In genomic region chr15:10701571-10701970, GRCm38 (mm10) we compare ENCODE assay signal across 25 mouse cellular contexts. TPM values are rescaled to one million over a fixed set of nuclear protein-coding genes. Genes with fewer than 3 reads are reported as not detected.
DNase-seq lines count a peak whose midpoint lies in the region; ATAC-seq and TF ChIP-seq lines count a peak whose summit lies in the region.
"Had no signal": no experiment of that assay in that cellular context is flagged by ENCODE, and none has a peak within 500 bp of the region (broad histone marks: within the 10 kb centered on the region; RNA-seq: fewer than 3 reads in every experiment).

No protein-coding gene starts in this region.

- no peak for TF ChIP-seq CTCF in lung, embryonic 14.5 days (IDR thresholded peaks at IDR 0.05; ENCODE audit: low read depth)
- no peak for TF ChIP-seq CTCF in stomach, postnatal 0 days (IDR thresholded peaks at IDR 0.05; ENCODE audit: low read depth)

- no peaks in the 10 kb centered on the region for H3K36me3 ChIP-seq in lung, embryonic 14.5 days (ENCODE audit: insufficient read depth)
- H3K36me3 ChIP-seq in stomach, embryonic 14.5 days (ENCODE audit: control insufficient read depth, insufficient read depth, low read length): no peaks in the 10 kb centered on the region
- no peaks in the 10 kb centered on the region for H3K36me3 ChIP-seq in stomach, postnatal 0 days (ENCODE audit: control insufficient read depth, insufficient read depth, low read length)
- H3K36me3 ChIP-seq in embryonic facial prominence, embryonic 14.5 days (ENCODE audit: control insufficient read depth, insufficient read depth, low read length): peaks cover 12% of the 10 kb centered on the region; the same call in 1 of the 2 replicates
- no peaks in the 10 kb centered on the region for H3K36me3 ChIP-seq in stomach, embryonic 15.5 days
- no peaks in the 10 kb centered on the region for H3K36me3 ChIP-seq in forebrain, embryonic 14.5 days (ENCODE audit: control insufficient read depth, insufficient read depth, low read length)
- H3K36me3 ChIP-seq: heart, embryonic 10.5 days had no signal

- H3K27me3 ChIP-seq in lung, embryonic 14.5 days (ENCODE audit: insufficient read depth, low read length): no peaks in the 10 kb centered on the region
- no peaks in the 10 kb centered on the region for H3K27me3 ChIP-seq in stomach, embryonic 14.5 days (ENCODE audit: control insufficient read depth, insufficient read depth, low read length)
- H3K27me3 ChIP-seq in stomach, postnatal 0 days (ENCODE audit: control insufficient read depth, insufficient read depth, low read length): no peaks in the 10 kb centered on the region
- H3K27me3 ChIP-seq in embryonic facial prominence, embryonic 14.5 days (replicated peaks; ENCODE audit: control insufficient read depth, insufficient read depth, low read length): no peaks in the 10 kb centered on the region
- no peaks in the 10 kb centered on the region for H3K27me3 ChIP-seq in stomach, embryonic 15.5 days (replicated peaks)
- H3K27me3 ChIP-seq in forebrain, embryonic 14.5 days (replicated peaks; ENCODE audit: control insufficient read depth, insufficient read depth, low read length): no peaks in the 10 kb centered on the region

- H3K9ac ChIP-seq in lung, embryonic 14.5 days: no peak overlapping the region
- no peak overlapping the region for H3K9ac ChIP-seq in stomach, embryonic 14.5 days (replicated peaks; ENCODE audit: low read depth, low read length)
- H3K9ac ChIP-seq in stomach, postnatal 0 days (ENCODE audit: low read length): no peak overlapping the region
- no peak overlapping the region for H3K9ac ChIP-seq in embryonic facial prominence, embryonic 14.5 days (ENCODE audit: low read depth, low read length)
- H3K9ac ChIP-seq in stomach, embryonic 15.5 days: no peak overlapping the region
- no peak overlapping the region for H3K9ac ChIP-seq in forebrain, embryonic 14.5 days (ENCODE audit: low read length)
- H3K9ac ChIP-seq: hindbrain, embryonic 14.5 days had no signal

- WGBS in lung, embryonic 14.5 days: 35% methylated on average over 5 of the region's 5 CpGs
- 36% methylated on average over 5 of the region's 5 CpGs for WGBS in stomach, embryonic 14.5 days
- WGBS in stomach, postnatal 0 days: 42% methylated on average over 5 of the region's 5 CpGs
- 41% methylated on average over 5 of the region's 5 CpGs for WGBS in embryonic facial prominence, embryonic 14.5 days
- WGBS in stomach, embryonic 15.5 days: 45% methylated on average over 5 of the region's 5 CpGs
- 88% methylated on average over 5 of the region's 5 CpGs for WGBS in forebrain, embryonic 14.5 days

- H3K4me2 ChIP-seq in lung, embryonic 14.5 days: no peak overlapping the region
- no peak overlapping the region for H3K4me2 ChIP-seq in stomach, embryonic 14.5 days (replicated peaks; ENCODE audit: low read depth, low read length)
- H3K4me2 ChIP-seq in stomach, postnatal 0 days (replicated peaks; ENCODE audit: low read depth): no peak overlapping the region
- H3K4me2 ChIP-seq in embryonic facial prominence, embryonic 14.5 days (ENCODE audit: low read depth, low read length): no peak overlapping the region
- no peak overlapping the region for H3K4me2 ChIP-seq in stomach, embryonic 15.5 days
- H3K4me2 ChIP-seq in forebrain, embryonic 14.5 days (ENCODE audit: low read length): no peak overlapping the region
- H3K4me2 ChIP-seq: hindbrain, embryonic 14.5 days had no signal

- peaks cover 17% of the 10 kb centered on the region for H3K4me1 ChIP-seq in lung, embryonic 14.5 days (ENCODE audit: insufficient read depth)
- H3K4me1 ChIP-seq in stomach, embryonic 14.5 days (ENCODE audit: control insufficient read depth, insufficient read depth, low read length): peaks cover 9% of the 10 kb centered on the region
- H3K4me1 ChIP-seq in stomach, postnatal 0 days (replicated peaks; ENCODE audit: control insufficient read depth, insufficient read depth): no peaks in the 10 kb centered on the region; the same call in 1 of the 2 replicates
- peaks cover 26% of the 10 kb centered on the region for H3K4me1 ChIP-seq in embryonic facial prominence, embryonic 14.5 days (ENCODE audit: control insufficient read depth, insufficient read depth, low read length)
- H3K4me1 ChIP-seq in stomach, embryonic 15.5 days: peaks cover 2% of the 10 kb centered on the region; the same call in 1 of the 2 replicates
- H3K4me1 ChIP-seq in forebrain, embryonic 14.5 days (ENCODE audit: control insufficient read depth, insufficient read depth, low read length): no peaks in the 10 kb centered on the region

- peak; percentile 26; the same call in 1 of the 2 replicates for ATAC-seq in lung, embryonic 14.5 days (ENCODE audit: insufficient read depth)
- ATAC-seq in stomach, embryonic 14.5 days (ENCODE audit: insufficient number of reproducible peaks, insufficient read depth, low FRiP score, low read depth): no peak
- no peak for ATAC-seq in stomach, postnatal 0 days (ENCODE audit: low FRiP score, low TSS enrichment)
- 0 out of 2 replicates have a peak, but pooled peaks have one; percentile 9 for ATAC-seq in embryonic facial prominence, embryonic 14.5 days (ENCODE audit: low read depth)
- no peak for ATAC-seq in stomach, embryonic 15.5 days (ENCODE audit: insufficient read depth, low FRiP score, low read depth)
- ATAC-seq in forebrain, embryonic 14.5 days: no peak
- ATAC-seq: CD4-positive, CD25-positive, alpha-beta regulatory T cell, adult 4 months; forebrain, embryonic 16.5 days; hindbrain, postnatal 0 days; inflammation-experienced regulatory T-cells, adult 6 months had no signal

- H3K4me3 ChIP-seq in lung, embryonic 14.5 days (ENCODE audit: low read depth, low read length): no peak overlapping the region
- H3K4me3 ChIP-seq in stomach, embryonic 14.5 days (ENCODE audit: low read depth, low read length): no peak overlapping the region
- H3K4me3 ChIP-seq in stomach, postnatal 0 days (ENCODE audit: low read depth, low read length): no peak overlapping the region
- no peak overlapping the region for H3K4me3 ChIP-seq in embryonic facial prominence, embryonic 14.5 days (ENCODE audit: low read depth, low read length)
- H3K4me3 ChIP-seq in stomach, embryonic 15.5 days (replicated peaks): no peak overlapping the region
- H3K4me3 ChIP-seq in forebrain, embryonic 14.5 days (ENCODE audit: low read depth, low read length): no peak overlapping the region
- H3K4me3 ChIP-seq: heart, adult 2 months; heart, embryonic 10.5 days; hindbrain, embryonic 10.5 days had no signal

- TF ChIP-seq EP300 in stomach, postnatal 0 days (optimal IDR thresholded peaks at IDR 0.05): no peak

- H3K9me3 ChIP-seq in lung, embryonic 14.5 days (ENCODE audit: low read depth, low read length): no peaks in the 10 kb centered on the region
- no peaks in the 10 kb centered on the region for H3K9me3 ChIP-seq in stomach, embryonic 14.5 days (ENCODE audit: control insufficient read depth, low read depth, low read length)
- H3K9me3 ChIP-seq in stomach, postnatal 0 days (ENCODE audit: control insufficient read depth, low read length): no peaks in the 10 kb centered on the region
- H3K9me3 ChIP-seq in embryonic facial prominence, embryonic 14.5 days (ENCODE audit: control insufficient read depth, low read length): no peaks in the 10 kb centered on the region
- H3K9me3 ChIP-seq in stomach, embryonic 15.5 days: no peaks in the 10 kb centered on the region
- no peaks in the 10 kb centered on the region for H3K9me3 ChIP-seq in forebrain, embryonic 14.5 days (replicated peaks; ENCODE audit: control insufficient read depth, low read length)
- H3K9me3 ChIP-seq: heart, embryonic 10.5 days; hindbrain, embryonic 10.5 days had no signal

- DNase-seq in lung, embryonic 14.5 days: peak; percentile 77
- DNase-seq in lung, postnatal 14 days: no peak
- DNase-seq in stomach, postnatal 0 days (ENCODE audit: low spot score): no peak
- DNase-seq in embryonic facial prominence, embryonic 14.5 days (ENCODE audit: low spot score): peak; percentile 71
- DNase-seq in adrenal gland, postnatal 4 days (ENCODE audit: low spot score in 2 of 2): no peak
- no peak for DNase-seq in forebrain, embryonic 14.5 days (ENCODE audit: low spot score)
- DNase-seq: adrenal gland, adult 8-10 months; adrenal gland, postnatal 25 days; cerebellum, adult 18-20 months; cerebellum, adult 9-11 months; cerebellum, postnatal 25 days; gastrocnemius, postnatal 10 days; gastrocnemius, postnatal 36 days; heart, adult 2 months; heart, postnatal 36 days had no signal

- peak overlapping the region; percentile 37; the same call in 1 of the 2 replicates for H3K27ac ChIP-seq in lung, embryonic 14.5 days (ENCODE audit: low read depth)
- peak overlapping the region; percentile 27; the same call in 1 of the 2 replicates for H3K27ac ChIP-seq in stomach, embryonic 14.5 days (ENCODE audit: low read length)
- H3K27ac ChIP-seq in stomach, postnatal 0 days (replicated peaks): no peak overlapping the region
- H3K27ac ChIP-seq in embryonic facial prominence, embryonic 14.5 days (replicated peaks; ENCODE audit: low read depth, low read length): no peak overlapping the region; the same call in 1 of the 2 replicates
- peak overlapping the region; percentile 3; the same call in 1 of the 2 replicates for H3K27ac ChIP-seq in stomach, embryonic 15.5 days
- H3K27ac ChIP-seq in forebrain, embryonic 14.5 days (ENCODE audit: low read depth, low read length): no peak overlapping the region
- H3K27ac ChIP-seq: heart, adult 2 months; heart, embryonic 10.5 days; hindbrain, embryonic 10.5 days; hindbrain, embryonic 14.5 days; hindbrain, postnatal 0 days had no signal

RNA-seq across cellular contexts. Expression of gene Rai14, which starts 12.9 kb away (rescaled TPM):
- 73.1 and 74.7 TPM in 2 replicates for polyA plus RNA-seq in lung, embryonic 14.5 days (2014; fragmentation: Nextera tagmentation; extraction: Ambion mirVana)
- 23.2 and 27.3 TPM in 2 replicates for polyA plus RNA-seq in stomach, embryonic 14.5 days (2014; fragmentation: Nextera tagmentation; extraction: Ambion mirVana)
- polyA plus RNA-seq in stomach, postnatal 0 days (2015; fragmentation: Nextera tagmentation; extraction: Ambion mirVana): 8.0 and 8.7 TPM in 2 replicates
- 52.4 and 53.4 TPM in 2 replicates for polyA plus RNA-seq in embryonic facial prominence, embryonic 14.5 days (2014; fragmentation: Nextera tagmentation; extraction: Ambion mirVana)
- 17.8 and 19.6 TPM in 2 replicates for polyA plus RNA-seq in stomach, embryonic 15.5 days (2015; fragmentation: Nextera tagmentation; extraction: Ambion mirVana)
- total RNA-seq in adrenal gland, postnatal 4 days (2021): 10 to 100 TPM; 35.1 to 40.6 TPM
- polyA plus RNA-seq in forebrain, embryonic 14.5 days (2014; fragmentation: Nextera tagmentation; extraction: Ambion mirVana): 28.6 and 28.7 TPM in 2 replicates
- total RNA-seq: MEL had no signal

Comparison
In these comparisons a context has a peak if more than half of its experiments do, and no peak if none do; other contexts are left out.
1. DNase-seq: peak in lung, embryonic 14.5 days (single experiment) and embryonic facial prominence, embryonic 14.5 days (single experiment); none in lung, postnatal 14 days (single experiment), stomach, postnatal 0 days (single experiment), adrenal gland, postnatal 4 days (0 of 2) and forebrain, embryonic 14.5 days (single experiment).
2. H3K27ac ChIP-seq: peak in lung, embryonic 14.5 days (single experiment), stomach, embryonic 14.5 days (single experiment) and stomach, embryonic 15.5 days (single experiment); none in stomach, postnatal 0 days (single experiment), embryonic facial prominence, embryonic 14.5 days (single experiment) and forebrain, embryonic 14.5 days (single experiment).
3. ATAC-seq: peak in lung, embryonic 14.5 days (single experiment) and embryonic facial prominence, embryonic 14.5 days (single experiment); none in stomach, embryonic 14.5 days (single experiment), stomach, postnatal 0 days (single experiment), stomach, embryonic 15.5 days (single experiment) and forebrain, embryonic 14.5 days (single experiment).